Mouse (Mus musculus) olfactory bulb, adult 2 months (tissue): ENCODE measurements around the gene Fam126a. TPM values are rescaled to one million over a fixed set of nuclear protein-coding genes. Genes with fewer than 3 reads are reported as not detected.

Experiments used
- H3K27ac ChIP-seq: fragments of 200-500 bp; 2 replicates; pipeline ENCODE4 v1.5.1; 2012; ENCODE audit warnings: low read depth, low read length; ENCODE audit not compliant: insufficient read depth
- H3K4me1 ChIP-seq: fragments of 200-500 bp; 2 replicates; pipeline ENCODE4 v1.6.1; 2012; ENCODE audit warnings: low read length; ENCODE audit not compliant: control insufficient read depth, insufficient read depth
- H3K4me3 ChIP-seq: fragments of 200-500 bp; 2 replicates; pipeline ENCODE4 v1.5.1; 2012; ENCODE audit warnings: mild to moderate bottlenecking, low read depth, low read length, moderate library complexity; ENCODE audit not compliant: insufficient read depth
- CTCF ChIP-seq: fragments of 200-500 bp; IDR thresholded peaks from 2 replicates; pipeline ENCODE4 v1.5.1; 2012; ENCODE audit warnings: low read depth, mild to moderate bottlenecking, low read length, moderate library complexity; ENCODE audit not compliant: insufficient read depth
- POLR2A ChIP-seq: fragments of 200-500 bp; IDR thresholded peaks from 2 replicates; pipeline ENCODE4 v1.6.1; 2012; ENCODE audit warnings: mild to moderate bottlenecking, low read depth, low read length, moderate library complexity; ENCODE audit not compliant: insufficient read depth
- WGBS: fragments of 180-500 bp; shearing (Covaris S2); methylation state at CpG from one replicate; pipeline ENCODE4 v1.1.7; 2018; 5-methylcytosine and 5-hydroxymethylcytosine counted together
- polyA plus RNA-seq: library from polyadenylated mRNA; stranded (reverse); fragments of >200 nt; gene quantifications from 2 replicates; pipeline ENCODE4 v1.2.4, GENCODE M21; 2012; ENCODE audit warnings: low replicate concordance; ENCODE audit not compliant: missing spikeins, insufficient read depth, insufficient read length

Fam126a gene
- polyA plus RNA-seq, 1 experiment = not detected

DNA sequence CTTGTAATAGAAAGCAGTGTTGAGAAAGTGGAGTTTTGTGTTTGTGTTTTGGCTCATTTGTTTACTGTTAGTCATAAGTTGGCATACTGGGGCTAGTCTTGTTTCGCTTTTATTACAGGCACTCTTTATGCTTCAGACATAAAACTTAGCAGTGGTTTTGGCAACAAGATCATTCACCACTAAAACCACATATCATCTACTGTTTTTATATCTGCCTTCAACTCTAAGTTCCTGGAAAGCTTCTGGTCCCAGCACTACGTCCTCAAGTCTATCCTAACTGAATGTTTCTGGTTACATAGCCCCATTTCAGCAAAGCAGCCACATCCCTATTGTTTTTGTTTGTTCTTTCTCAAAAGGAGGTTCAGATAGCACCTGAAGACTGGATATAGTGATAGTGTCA is 87.0 kb downstream of the Fam126a start:
- H3K4me1 ChIP-seq = no peaks in the 10 kb centered on the region
- WGBS = 96% methylated on average over 2 of the region's 2 CpGs
- no peak for TF ChIP-seq CTCF

DNA sequence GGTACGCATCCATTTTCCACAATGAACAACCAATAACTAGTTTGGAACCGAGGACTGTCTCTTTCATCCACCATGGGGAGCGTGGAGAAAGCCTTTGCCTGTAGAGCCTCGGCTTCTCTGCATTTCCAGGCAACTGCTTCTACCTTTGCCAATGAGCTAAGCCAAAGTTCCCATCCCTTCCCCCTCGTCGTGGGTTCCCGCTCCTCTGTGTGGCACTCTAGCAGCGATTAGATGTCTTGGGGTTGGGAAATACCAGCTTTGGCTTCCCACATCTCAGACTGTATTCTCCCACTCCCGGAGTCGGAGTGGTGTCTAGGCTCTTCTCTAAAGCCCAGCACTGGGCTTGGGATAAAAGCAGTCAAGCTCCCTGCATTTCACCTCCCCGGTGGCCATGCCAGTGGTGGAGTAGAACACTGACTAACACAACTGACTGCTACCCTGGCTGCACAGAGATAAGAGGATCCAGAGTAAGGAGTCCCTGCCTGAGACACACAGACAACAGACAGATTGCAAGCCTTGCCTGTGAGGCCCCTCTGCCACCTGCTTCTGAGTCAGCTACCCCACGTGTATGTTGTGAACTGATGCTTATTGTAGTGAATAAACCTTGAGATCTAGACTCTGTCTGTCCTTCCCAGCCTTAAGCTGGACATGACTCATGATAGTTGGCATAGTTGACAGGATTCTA is 106.9 kb downstream of the Fam126a start:
- no peak for TF ChIP-seq CTCF
- TF ChIP-seq POLR2A = no peak
- Histone ChIP-seq H3K27ac (no peak overlapping the region), H3K4me3 (no peak overlapping the region), H3K4me1 (0 out of 2 replicates have a peak, but pooled peaks cover 3% of the 10 kb centered on the region)
- 85% methylated on average over 12 of the region's 12 CpGs for WGBS

More for the DNA sequence above, 87.0 kb downstream of the Fam126a start:
- no peak overlapping the region for H3K4me3 ChIP-seq
- H3K27ac ChIP-seq = no peak overlapping the region

DNA sequence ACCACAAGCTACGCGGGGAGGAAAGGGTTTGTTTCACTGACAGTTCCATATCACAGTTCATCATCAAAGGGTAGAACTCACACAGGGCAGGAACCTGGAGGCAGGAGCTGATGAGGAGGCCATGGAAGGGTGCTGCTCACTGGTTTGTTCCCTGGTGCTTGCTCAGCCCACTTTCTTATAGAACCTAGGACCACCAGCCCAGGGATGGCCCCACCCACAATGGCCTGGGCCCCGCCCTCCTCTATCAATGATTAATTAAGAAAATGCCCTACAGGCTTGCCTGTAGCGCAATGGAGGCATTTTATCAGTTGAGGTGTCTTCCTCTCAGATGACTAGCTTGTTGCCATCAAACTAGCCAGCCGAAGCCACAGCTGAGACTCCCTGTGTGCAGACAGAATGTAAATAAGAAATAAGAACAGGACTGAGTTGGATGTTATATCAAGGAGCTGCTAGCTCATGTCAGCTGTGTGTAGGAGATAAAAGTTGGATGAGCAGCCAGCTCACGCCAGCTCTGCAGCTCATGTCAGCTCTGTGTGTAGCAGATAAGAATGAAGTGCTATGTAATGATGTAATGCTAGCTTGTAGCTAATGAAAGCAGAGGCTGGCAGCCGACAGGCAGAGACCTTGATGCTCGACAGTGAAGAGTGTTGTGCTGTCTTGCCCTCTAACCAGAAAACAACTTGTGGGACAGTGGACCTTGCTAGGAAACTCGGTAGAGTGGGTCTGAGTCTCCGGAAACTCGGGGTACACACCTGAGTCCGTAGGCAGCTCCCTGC is 107.8 kb downstream of the Fam126a start:
- WGBS = 85% methylated on average over 12 of the region's 12 CpGs
- no peak overlapping the region for H3K4me3 ChIP-seq
- no peak for TF ChIP-seq CTCF
- TF ChIP-seq POLR2A = no peak
- 0 out of 2 replicates have a peak, but pooled peaks cover 3% of the 10 kb centered on the region for H3K4me1 ChIP-seq
- H3K27ac ChIP-seq = no peak overlapping the region

DNA sequence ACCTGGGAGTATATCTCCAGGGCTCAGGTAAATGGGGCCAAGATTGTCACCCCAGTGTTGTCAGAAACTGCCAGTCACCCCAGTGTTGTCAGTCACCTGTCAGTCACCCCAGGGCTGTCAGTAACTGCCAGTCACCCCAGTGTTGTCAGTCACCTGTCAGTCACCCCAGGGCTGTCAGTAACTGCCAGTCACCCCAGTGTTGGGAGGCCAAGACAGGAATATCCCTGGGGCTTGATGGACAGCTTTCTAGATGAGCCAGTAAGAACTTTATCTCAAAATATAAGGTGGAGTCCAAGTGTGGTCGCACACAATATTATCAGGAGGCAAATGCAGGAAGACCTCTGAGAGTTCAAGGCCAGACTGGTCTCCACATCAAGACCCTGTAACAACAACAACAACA is 109.2 kb downstream of the Fam126a start:
- WGBS = 97% methylated on average over 1 of the region's 1 CpGs
- H3K27ac ChIP-seq = no peak overlapping the region
- no peak overlapping the region for H3K4me3 ChIP-seq
- TF ChIP-seq CTCF (no peak), POLR2A (no peak)
- 0 out of 2 replicates have a peak, but pooled peaks cover 3% of the 10 kb centered on the region for H3K4me1 ChIP-seq

DNA sequence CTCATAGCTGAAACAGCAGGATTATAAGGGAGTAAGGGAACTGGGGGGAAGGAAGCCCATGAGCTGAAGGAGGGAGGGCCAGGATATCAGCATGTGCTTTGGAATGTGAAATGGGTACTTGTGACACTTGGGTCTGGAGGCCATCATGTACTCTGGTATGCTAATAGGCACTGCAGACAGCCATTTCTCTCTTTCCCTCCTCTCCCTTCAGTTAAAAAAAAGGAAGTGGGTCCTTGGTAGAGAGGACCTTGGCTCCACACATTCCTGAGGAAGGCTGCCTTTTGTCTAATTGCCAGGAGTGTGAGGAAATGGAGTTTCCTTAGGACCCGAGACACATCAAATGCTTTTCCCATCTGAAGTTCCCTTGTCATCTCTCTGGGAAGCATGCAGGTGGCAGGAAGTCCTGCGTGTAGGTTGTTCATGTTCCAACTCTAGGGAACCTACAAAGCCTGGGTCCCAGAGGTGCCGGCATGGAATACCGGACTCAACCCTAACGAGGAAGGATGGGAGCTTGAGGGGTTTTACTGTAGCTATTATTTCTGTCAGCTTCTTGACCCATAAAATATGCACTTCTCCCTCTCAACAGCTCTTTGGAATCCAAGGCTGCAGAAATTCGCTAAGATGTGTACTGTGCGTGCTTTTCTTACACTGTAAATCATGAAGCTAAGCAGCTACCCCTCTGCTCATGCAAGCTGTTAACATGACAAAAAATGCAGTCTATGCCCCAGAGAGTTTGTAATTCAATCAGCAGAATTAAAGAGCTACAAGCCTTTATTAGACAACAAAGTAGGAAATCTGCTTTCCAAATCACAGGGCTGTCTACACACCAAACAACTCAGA is 110.4 kb downstream of the Fam126a start:
- TF ChIP-seq CTCF (no peak), POLR2A (no peak)
- 52% methylated on average over 7 of the region's 7 CpGs for WGBS
- Histone ChIP-seq H3K27ac (no peak overlapping the region), H3K4me3 (no peak overlapping the region), H3K4me1 (0 out of 2 replicates have a peak, but pooled peaks cover 3% of the 10 kb centered on the region)

DNA sequence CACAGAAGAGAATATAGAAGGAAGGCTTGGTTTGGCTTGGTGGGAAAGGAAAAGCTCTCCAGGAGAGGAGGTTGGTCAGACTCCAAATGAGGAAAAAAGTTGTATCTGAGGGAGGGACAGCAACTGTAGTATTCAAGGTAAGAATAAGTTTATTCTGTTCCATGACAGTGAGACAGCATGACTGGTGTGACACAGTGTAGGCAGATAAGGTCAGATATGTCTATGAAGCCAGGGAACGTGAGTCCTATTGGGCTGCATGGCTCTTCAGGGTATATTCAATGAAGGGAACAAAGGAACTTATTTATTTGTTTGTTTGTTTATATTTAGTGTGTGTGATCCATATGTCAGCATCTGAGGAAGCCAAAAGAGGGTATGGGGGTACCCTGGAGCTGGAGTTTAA is 113.2 kb downstream of the Fam126a start:
- H3K4me1 ChIP-seq = 0 out of 2 replicates have a peak, but pooled peaks cover 3% of the 10 kb centered on the region
- H3K4me3 ChIP-seq = no peak overlapping the region
- 96% methylated on average over 1 of the region's 1 CpGs for WGBS
- H3K27ac ChIP-seq = no peak overlapping the region
- no peak for TF ChIP-seq POLR2A
- TF ChIP-seq CTCF = no peak

DNA sequence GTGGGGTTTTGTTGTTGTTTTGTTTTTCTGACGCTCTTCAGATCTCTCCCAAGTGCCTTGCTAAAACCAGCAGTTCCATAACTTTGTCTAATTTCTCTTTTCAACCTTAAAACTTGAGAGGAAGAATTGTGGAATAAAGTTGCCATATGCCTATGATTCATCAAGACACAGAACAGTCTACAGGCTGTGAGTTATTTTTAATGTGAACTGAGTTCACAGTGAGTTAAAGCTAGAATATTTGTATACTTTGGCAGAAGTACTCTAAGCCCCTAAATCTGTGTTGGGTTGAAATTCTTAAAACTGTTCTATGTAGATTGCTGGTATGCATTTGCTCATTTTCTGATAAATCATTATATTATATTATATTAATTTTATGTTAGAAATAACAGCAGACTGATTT is 118.9 kb downstream of the Fam126a start:
- TF ChIP-seq POLR2A (no peak), CTCF (no peak)
- 94% methylated on average over 1 of the region's 1 CpGs for WGBS
- Histone ChIP-seq H3K4me1 (peaks cover 5% of the 10 kb centered on the region; the same call in 1 of the 2 replicates), H3K4me3 (no peak overlapping the region), H3K27ac (no peak overlapping the region)

DNA sequence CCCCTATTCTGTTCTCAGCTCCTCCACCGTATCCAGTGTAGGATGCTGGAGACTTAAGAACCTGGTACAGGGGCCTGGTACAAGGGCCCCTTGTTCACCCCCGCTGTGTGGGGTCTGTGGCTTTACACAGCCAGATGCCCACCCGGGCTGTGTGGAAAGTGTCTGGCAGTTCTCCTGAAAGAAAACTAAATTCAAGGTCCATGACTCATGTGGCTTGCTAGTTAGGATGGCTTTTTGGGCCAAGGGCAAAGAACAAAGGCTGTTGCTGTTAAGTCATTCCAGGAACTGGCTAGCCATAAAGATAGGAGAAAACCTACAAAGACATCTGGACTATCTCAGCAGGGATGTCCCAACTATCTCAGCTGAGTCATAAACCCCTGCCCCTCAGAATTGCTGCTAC is 121.2 kb downstream of the Fam126a start:
- WGBS = 90% methylated on average over 3 of the region's 3 CpGs

DNA sequence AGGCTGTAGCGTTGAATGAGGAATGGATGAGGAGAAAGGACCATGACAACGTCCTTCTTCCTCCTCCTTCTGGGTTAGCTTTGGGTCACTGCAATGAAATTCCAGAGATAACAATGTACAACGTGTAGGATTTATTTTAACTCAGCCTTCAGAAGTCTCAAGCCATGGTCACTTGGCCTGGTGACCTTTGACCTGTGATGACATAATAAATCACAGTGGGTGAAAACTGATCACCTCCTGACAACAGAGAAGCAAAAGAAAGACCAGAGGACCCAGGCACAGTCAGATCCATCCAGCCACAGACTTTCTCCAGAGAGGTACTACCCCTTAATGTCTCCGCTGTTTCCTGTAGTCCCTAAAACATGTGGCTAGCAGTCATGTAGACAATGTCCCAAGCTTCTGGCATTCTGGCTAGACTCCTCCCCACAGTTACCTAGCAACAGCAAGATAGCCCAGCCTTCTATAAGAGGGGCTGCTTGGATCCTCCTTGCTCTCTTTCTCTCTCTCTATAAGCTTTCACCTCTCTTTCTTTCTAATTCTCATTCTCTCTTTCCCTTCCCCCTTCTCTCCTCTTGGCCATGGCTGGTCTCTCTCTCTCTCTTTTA is 121.9 kb downstream of the Fam126a start:
- 73% methylated on average over 4 of the region's 4 CpGs for WGBS
- Histone ChIP-seq H3K4me1 (peaks cover 5% of the 10 kb centered on the region; the same call in 1 of the 2 replicates), H3K27ac (no peak overlapping the region), H3K4me3 (no peak overlapping the region)
- TF ChIP-seq CTCF (no peak), POLR2A (no peak)

More for the DNA sequence above, 121.2 kb downstream of the Fam126a start:
- no peak overlapping the region for H3K4me3 ChIP-seq
- no peak overlapping the region for H3K27ac ChIP-seq
- peaks cover 5% of the 10 kb centered on the region; the same call in 1 of the 2 replicates for H3K4me1 ChIP-seq
- TF ChIP-seq POLR2A (no peak), CTCF (no peak)
